8 mouse cellular contexts compared by ENCODE assay signal in the genomic region with DNA sequence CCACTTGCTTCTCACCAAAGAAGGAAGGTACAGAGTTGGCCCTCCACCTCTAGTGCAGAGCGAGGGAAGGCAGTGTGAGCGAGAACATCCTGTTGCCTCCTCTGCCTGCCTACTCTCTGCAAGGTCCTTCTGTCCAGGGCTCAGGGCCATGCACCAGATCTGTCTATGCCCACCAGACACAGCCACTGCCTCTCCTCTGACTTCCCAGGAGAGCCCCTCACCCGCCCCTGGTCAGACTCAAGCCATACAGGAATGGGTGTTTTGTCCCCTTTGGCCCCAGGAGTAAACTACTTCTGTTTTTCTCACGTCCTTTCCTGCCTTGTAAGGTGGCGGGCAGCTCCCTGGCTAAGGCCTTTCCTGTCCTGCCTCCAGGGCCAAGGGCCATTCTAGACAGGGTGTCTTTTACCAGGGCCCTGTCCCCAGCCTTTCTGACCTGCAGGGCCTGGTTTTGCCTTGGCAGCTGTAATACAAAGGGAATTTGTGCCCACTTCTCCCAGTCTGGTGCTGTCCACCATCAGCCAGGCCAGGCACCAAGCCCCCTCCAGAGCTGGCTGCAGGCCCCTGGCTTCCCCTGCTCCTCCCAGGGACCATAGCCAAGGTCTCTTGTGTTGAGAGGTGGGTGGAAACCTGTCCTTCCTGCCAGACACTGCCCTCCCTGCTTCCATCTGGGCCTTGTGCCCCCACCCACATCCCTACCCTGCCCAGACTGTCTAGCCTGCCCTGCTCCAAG. TPM values are rescaled to one million over a fixed set of nuclear protein-coding genes. Genes with fewer than 3 reads are reported as not detected.
DNase-seq lines count a peak whose midpoint lies in the region; ATAC-seq and TF ChIP-seq lines count a peak whose summit lies in the region.

No protein-coding gene starts in this region.

- no peak for TF ChIP-seq EP300 in stomach, postnatal 0 days (optimal IDR thresholded peaks at IDR 0.05)

- H3K27me3 ChIP-seq in kidney, embryonic 15.5 days = no peaks in the 10 kb centered on the region
- H3K27me3 ChIP-seq in cerebellum, adult 2 months (ENCODE audit: control insufficient read depth, insufficient read depth, low read length) = no peaks in the 10 kb centered on the region
- H3K27me3 ChIP-seq in heart, embryonic 14.5 days (ENCODE audit: control insufficient read depth, insufficient read depth, low read length) = no peaks in the 10 kb centered on the region
- no peaks in the 10 kb centered on the region for H3K27me3 ChIP-seq in limb, embryonic 15.5 days
- H3K27me3 ChIP-seq in stomach, postnatal 0 days (ENCODE audit: control insufficient read depth, insufficient read depth, low read length) = no peaks in the 10 kb centered on the region

- DNase-seq in kidney, adult 11 months = peak; percentile 47
- DNase-seq in B cell, adult 2 months = peak; percentile 58 to 59
- peak; percentile 74 to 83 for DNase-seq in cerebellum, adult 2 months
- no peak for DNase-seq in stomach, postnatal 0 days (ENCODE audit: low spot score)
- DNase-seq in MN1 (ENCODE audit: low spot score) = no peak

- H3K36me3 ChIP-seq in kidney, embryonic 15.5 days = peaks cover 33% of the 10 kb centered on the region
- H3K36me3 ChIP-seq in heart, embryonic 14.5 days (ENCODE audit: control insufficient read depth, insufficient read depth, low read length) = peaks cover 34% of the 10 kb centered on the region
- H3K36me3 ChIP-seq in limb, embryonic 15.5 days = peaks cover 33% of the 10 kb centered on the region
- peaks cover 19% of the 10 kb centered on the region for H3K36me3 ChIP-seq in stomach, postnatal 0 days (ENCODE audit: control insufficient read depth, insufficient read depth, low read length)

- ATAC-seq in kidney, embryonic 15.5 days (replicated peaks; ENCODE audit: low FRiP score) = no peak
- peak; percentile 17; the same call in 1 of the 2 replicates for ATAC-seq in heart, embryonic 14.5 days (ENCODE audit: insufficient number of reproducible peaks, insufficient read depth, low FRiP score, low read depth)
- no peak for ATAC-seq in limb, embryonic 15.5 days (ENCODE audit: insufficient number of reproducible peaks, low FRiP score, low TSS enrichment, low read depth)
- no peak for ATAC-seq in stomach, postnatal 0 days (ENCODE audit: low FRiP score, low TSS enrichment)

- 70% methylated on average over 5 of the region's 5 CpGs for WGBS in kidney, embryonic 15.5 days
- 29% methylated on average over 5 of the region's 5 CpGs for WGBS in cerebellum, adult 2 months
- 45% methylated on average over 5 of the region's 5 CpGs for WGBS in heart, embryonic 14.5 days
- WGBS in limb, embryonic 15.5 days = 73% methylated on average over 5 of the region's 5 CpGs
- WGBS in stomach, postnatal 0 days = 76% methylated on average over 5 of the region's 5 CpGs

- H3K27ac ChIP-seq in kidney, embryonic 15.5 days = no peak overlapping the region
- peak overlapping the region; percentile 42 for H3K27ac ChIP-seq in cerebellum, adult 2 months (ENCODE audit: insufficient read depth, low read length)
- peak overlapping the region; percentile 14 to 80 for H3K27ac ChIP-seq in heart, embryonic 14.5 days (replicated peaks in 1 of 2; ENCODE audit: control insufficient read depth in 1 of 2, insufficient read depth in 1 of 2, low read depth in 2 of 2, low read length in 2 of 2)
- H3K27ac ChIP-seq in limb, embryonic 15.5 days = peak overlapping the region; percentile 86
- H3K27ac ChIP-seq in stomach, postnatal 0 days (replicated peaks) = peak overlapping the region; percentile 61

- no peak overlapping the region for H3K4me2 ChIP-seq in kidney, embryonic 15.5 days
- H3K4me2 ChIP-seq in heart, embryonic 14.5 days (ENCODE audit: low read length) = peak overlapping the region; percentile 68
- no peak overlapping the region for H3K4me2 ChIP-seq in limb, embryonic 15.5 days
- no peak overlapping the region for H3K4me2 ChIP-seq in stomach, postnatal 0 days (replicated peaks; ENCODE audit: low read depth)

- no peak overlapping the region for H3K9ac ChIP-seq in kidney, embryonic 15.5 days
- peak overlapping the region; percentile 12 for H3K9ac ChIP-seq in heart, embryonic 14.5 days (ENCODE audit: low read length)
- no peak overlapping the region for H3K9ac ChIP-seq in limb, embryonic 15.5 days
- H3K9ac ChIP-seq in stomach, postnatal 0 days (ENCODE audit: low read length) = peak overlapping the region; percentile 27; the same call in 1 of the 2 replicates

- peaks cover 50% of the 10 kb centered on the region for H3K4me1 ChIP-seq in kidney, embryonic 15.5 days
- H3K4me1 ChIP-seq in cerebellum, adult 2 months (ENCODE audit: control insufficient read depth, insufficient read depth, low read length) = peaks cover 37% of the 10 kb centered on the region
- peaks cover 27 to 38% of the 10 kb centered on the region in 2 experiments for H3K4me1 ChIP-seq in heart, embryonic 14.5 days (ENCODE audit: control insufficient read depth in 2 of 2, insufficient read depth in 2 of 2, low read length in 2 of 2)
- H3K4me1 ChIP-seq in limb, embryonic 15.5 days = peaks cover 60% of the 10 kb centered on the region
- H3K4me1 ChIP-seq in stomach, postnatal 0 days (replicated peaks; ENCODE audit: control insufficient read depth, insufficient read depth) = peaks cover 25% of the 10 kb centered on the region

- no peaks in the 10 kb centered on the region for H3K9me3 ChIP-seq in kidney, embryonic 15.5 days (replicated peaks)
- no peaks in the 10 kb centered on the region for H3K9me3 ChIP-seq in heart, embryonic 14.5 days (ENCODE audit: control insufficient read depth, low read length)
- no peaks in the 10 kb centered on the region for H3K9me3 ChIP-seq in limb, embryonic 15.5 days
- no peaks in the 10 kb centered on the region for H3K9me3 ChIP-seq in stomach, postnatal 0 days (ENCODE audit: control insufficient read depth, low read length)

- TF ChIP-seq CTCF in cerebellum, adult 2 months (IDR thresholded peaks at IDR 0.05; ENCODE audit: borderline replicate concordance, insufficient read depth, low read depth, low read length) = no peak
- no peak for TF ChIP-seq CTCF in stomach, postnatal 0 days (IDR thresholded peaks at IDR 0.05; ENCODE audit: low read depth)

- H3K4me3 ChIP-seq in kidney, embryonic 15.5 days (replicated peaks) = no peak overlapping the region
- no peak overlapping the region for H3K4me3 ChIP-seq in cerebellum, adult 2 months (replicated peaks; ENCODE audit: insufficient read depth, low read depth, low read length)
- no peak overlapping the region for H3K4me3 ChIP-seq in heart, embryonic 14.5 days (ENCODE audit: control insufficient read depth in 1 of 2, insufficient read depth in 1 of 2, low read depth in 1 of 2, low read length in 2 of 2)
- H3K4me3 ChIP-seq in limb, embryonic 15.5 days = no peak overlapping the region
- no peak overlapping the region for H3K4me3 ChIP-seq in stomach, postnatal 0 days (ENCODE audit: low read depth, low read length)

- no peak for TF ChIP-seq POLR2A in cerebellum, adult 2 months (IDR thresholded peaks at IDR 0.05; ENCODE audit: borderline replicate concordance, insufficient read depth, low read length)

RNA-seq across cellular contexts. Expression of a gene that starts 28.4 kb away (rescaled TPM):
- 11.3 and 11.7 TPM in 2 replicates for polyA plus RNA-seq in kidney, embryonic 15.5 days (2015; fragmentation: Nextera tagmentation; extraction: Ambion mirVana)
- 22.0 and 22.3 TPM in 2 replicates for polyA plus RNA-seq in cerebellum, adult 2 months (2012; rRNA removed)
- polyA plus RNA-seq in heart, embryonic 14.5 days (2014; fragmentation: Nextera tagmentation; extraction: Ambion mirVana) = 12.1 and 12.5 TPM in 2 replicates
- 16.8 and 18.5 TPM in 2 replicates for polyA plus RNA-seq in limb, embryonic 15.5 days (2015; fragmentation: Nextera tagmentation; extraction: Ambion mirVana)
- 5.2 and 6.1 TPM in 2 replicates for polyA plus RNA-seq in stomach, postnatal 0 days (2015; fragmentation: Nextera tagmentation; extraction: Ambion mirVana)

RNA-seq across cellular contexts. Expression of a gene that starts 50.6 kb away (rescaled TPM):
- polyA plus RNA-seq in kidney, embryonic 15.5 days (2015; fragmentation: Nextera tagmentation; extraction: Ambion mirVana) = not detected in 2 replicates
- polyA plus RNA-seq in cerebellum, adult 2 months (2012; rRNA removed) = 0.08 and 0.20 TPM in 2 replicates
- not detected in 2 replicates for polyA plus RNA-seq in heart, embryonic 14.5 days (2014; fragmentation: Nextera tagmentation; extraction: Ambion mirVana)
- 0.24 and 0.46 TPM in 2 replicates for polyA plus RNA-seq in limb, embryonic 15.5 days (2015; fragmentation: Nextera tagmentation; extraction: Ambion mirVana)
- polyA plus RNA-seq in stomach, postnatal 0 days (2015; fragmentation: Nextera tagmentation; extraction: Ambion mirVana) = 0.13 and 0.21 TPM in 2 replicates

RNA-seq across cellular contexts. Expression of a gene that starts 56.3 kb away (rescaled TPM):
- polyA plus RNA-seq in kidney, embryonic 15.5 days (2015; fragmentation: Nextera tagmentation; extraction: Ambion mirVana) = 0.60 and 2.5 TPM in 2 replicates
- 0.13 TPM in 1 of 2 replicates, not detected in the other for polyA plus RNA-seq in cerebellum, adult 2 months (2012; rRNA removed)
- polyA plus RNA-seq in heart, embryonic 14.5 days (2014; fragmentation: Nextera tagmentation; extraction: Ambion mirVana) = not detected in 2 replicates
- 0.37 and 0.45 TPM in 2 replicates for polyA plus RNA-seq in limb, embryonic 15.5 days (2015; fragmentation: Nextera tagmentation; extraction: Ambion mirVana)
- polyA plus RNA-seq in stomach, postnatal 0 days (2015; fragmentation: Nextera tagmentation; extraction: Ambion mirVana) = 5.4 and 7.0 TPM in 2 replicates

Comparison
In these comparisons a context has a peak if more than half of its experiments do, and no peak if none do; other contexts are left out.
1. DNase-seq: peak in kidney, adult 11 months (single experiment), B cell, adult 2 months (2 of 2) and cerebellum, adult 2 months (2 of 2); none in stomach, postnatal 0 days (single experiment) and MN1 (single experiment).
2. H3K9ac ChIP-seq: peak in heart, embryonic 14.5 days (single experiment) and stomach, postnatal 0 days (single experiment); none in kidney, embryonic 15.5 days (single experiment) and limb, embryonic 15.5 days (single experiment).